Mouse (Mus musculus) neural tube, embryonic 11.5 days (tissue): Measurements from ENCODE around the gene Oscp1. TPM values are rescaled to one million over a fixed set of nuclear protein-coding genes. Genes with fewer than 3 reads are reported as not detected.

Source experiments
- ATAC-seq: fragments of 200-750 bp; cut with Nextera tagmentation; 2 replicates; pipeline ENCODE4 v1.8.0; 2017; ENCODE audit warnings: moderate number of reproducible peaks, mild to moderate bottlenecking, moderate TSS enrichment, moderate library complexity; ENCODE audit not compliant: insufficient read depth, low FRiP score, low TSS enrichment
- DNase-seq: peaks from one replicate; pipeline ENCODE4 v3.0.0-alpha.2; 2015; ENCODE audit warnings: low spot score
- H3K27ac ChIP-seq: fragments of 300-500 bp; sonication (generic); 2 replicates; pipeline ENCODE4 v1.5.1; 2014; ENCODE audit warnings: low read depth, mild to moderate bottlenecking, low read length
- H3K27me3 ChIP-seq: fragments of 300-500 bp; sonication (generic); 2 replicates; pipeline ENCODE4 v1.6.1; 2014; ENCODE audit warnings: mild to moderate bottlenecking, low read length, mixed read lengths; ENCODE audit not compliant: control insufficient read depth, insufficient read depth
- H3K36me3 ChIP-seq: fragments of 300-500 bp; sonication (generic); 2 replicates; pipeline ENCODE4 v1.6.1; 2014; ENCODE audit warnings: mild to moderate bottlenecking, low read length, moderate library complexity, mixed read lengths; ENCODE audit not compliant: control insufficient read depth, insufficient read depth
- H3K4me1 ChIP-seq: fragments of 300-500 bp; sonication (generic); 2 replicates; pipeline ENCODE4 v1.6.1; 2014; ENCODE audit warnings: low read length, mixed read lengths; ENCODE audit not compliant: control insufficient read depth, insufficient read depth
- H3K4me2 ChIP-seq: fragments of 300-500 bp; sonication (generic); 2 replicates; pipeline ENCODE4 v1.6.1; 2014; ENCODE audit warnings: low read depth, mild to moderate bottlenecking, moderate library complexity
- H3K4me3 ChIP-seq: fragments of 300-500 bp; sonication (generic); 2 replicates; pipeline ENCODE4 v1.5.1; 2014; ENCODE audit warnings: low read depth, low read length
- H3K9ac ChIP-seq: fragments of 300-500 bp; sonication (generic); 2 replicates; pipeline ENCODE4 v1.6.1; 2014; ENCODE audit warnings: mild to moderate bottlenecking, low read length
- H3K9me3 ChIP-seq: fragments of 300-500 bp; sonication (generic); 2 replicates; pipeline ENCODE4 v1.6.1; 2016; ENCODE audit warnings: low read length; ENCODE audit not compliant: control insufficient read depth
- WGBS: fragments of 180-500 bp; shearing (Covaris S2); extraction: QIAGEN DNeasy Blood & Tissue Kit; methylation state at CpG from one replicate; pipeline ENCODE4 v1.1.7; 2014; 5-methylcytosine and 5-hydroxymethylcytosine counted together
- polyA plus RNA-seq: library from polyadenylated mRNA; unstranded; fragments of >200 nt; fragmentation: Nextera tagmentation; extraction: Ambion mirVana; gene quantifications from 2 replicates; pipeline ENCODE4 v1.2.1, GENCODE M21; 2014

Gene Oscp1
- polyA plus RNA-seq, 1 experiment from 2014 or later, result 21.4 TPM

GRCm38 (mm10) chr4:126035413-126035812 lies 23.0 kb upstream of the Oscp1 start:
- Histone ChIP-seq H3K9ac (no peak overlapping the region), H3K27ac (no peak overlapping the region), H3K9me3 (no peaks in the 10 kb centered on the region), H3K4me2 (no peak overlapping the region), H3K27me3 (no peaks in the 10 kb centered on the region), H3K36me3 (no peaks in the 10 kb centered on the region), H3K4me3 (no peak overlapping the region), H3K4me1 (no peaks in the 10 kb centered on the region)
- ATAC-seq (no peak), DNase-seq (no peak)
- 82% methylated on average over 5 of the region's 5 CpGs for WGBS

- Histone ChIP-seq H3K27me3 (no peaks in the 10 kb centered on the region), H3K4me1 (no peaks in the 10 kb centered on the region; the same call in none of the 2 replicates), H3K9ac (peak within 1 kb of the TSS; percentile 84), H3K9me3 (no peaks in the 10 kb centered on the region), H3K4me2 (peak within 1 kb of the TSS; percentile 82), H3K4me3 (peak within 1 kb of the TSS; percentile 88), H3K36me3 (peaks cover 3% of the 10 kb centered on the region), H3K27ac (peak within 1 kb of the TSS; percentile 64; the same call in 1 of the 2 replicates)
- DNase-seq (peak; percentile 90), ATAC-seq (peak; percentile 88)
- under 1% methylated on average over 56 of the region's 56 CpGs for WGBS
Measured at GRCm38 (mm10) chr4:126046851-126047585, 11.3 kb upstream of the Oscp1 start, which contains the start of gene Mrps15. Mrps15 (plus strand) TSS chr4:126046925.

- WGBS, result 92% methylated on average over 7 of the region's 7 CpGs
- Histone ChIP-seq H3K9ac (no peak overlapping the region), H3K4me2 (no peak overlapping the region), H3K4me1 (no peaks in the 10 kb centered on the region; the same call in none of the 2 replicates), H3K27ac (no peak overlapping the region), H3K36me3 (peaks cover 3% of the 10 kb centered on the region), H3K27me3 (no peaks in the 10 kb centered on the region), H3K9me3 (no peaks in the 10 kb centered on the region), H3K4me3 (no peak overlapping the region)
- DNase-seq, result no peak
- ATAC-seq, result no peak
Measured at GRCm38 (mm10) chr4:126051617-126052016, 6.7 kb upstream of the Oscp1 start.

- 0 out of 2 replicates have a peak overlapping the region, but pooled peaks have one; percentile 53 for H3K27ac ChIP-seq
- H3K27me3 ChIP-seq, result no peaks in the 10 kb centered on the region
- WGBS, result 18% methylated on average over 19 of the region's 19 CpGs
- H3K4me3 ChIP-seq, result peak overlapping the region; percentile 63
- peak overlapping the region; percentile 69 for H3K9ac ChIP-seq
- H3K4me1 ChIP-seq, result peaks cover 10% of the 10 kb centered on the region; the same call in 1 of the 2 replicates
- ATAC-seq (no peak), DNase-seq (no peak)
- H3K36me3 ChIP-seq, result no peaks in the 10 kb centered on the region; the same call in 1 of the 2 replicates
- no peaks in the 10 kb centered on the region for H3K9me3 ChIP-seq
- H3K4me2 ChIP-seq, result peak overlapping the region; percentile 83
Measured at GRCm38 (mm10) chr4:126057207-126058133, 895 bp upstream of the Oscp1 start.

- WGBS, result 43% methylated on average over 9 of the region's 9 CpGs
- H3K4me1 ChIP-seq, result peaks cover 10% of the 10 kb centered on the region; the same call in 1 of the 2 replicates
- no peak for DNase-seq
- H3K27ac ChIP-seq, result no peak overlapping the region
- peak overlapping the region; percentile 50 for H3K9ac ChIP-seq
- ATAC-seq, result no peak
- H3K36me3 ChIP-seq, result no peaks in the 10 kb centered on the region
- no peaks in the 10 kb centered on the region for H3K9me3 ChIP-seq
- peak overlapping the region; percentile 63 for H3K4me3 ChIP-seq
- H3K27me3 ChIP-seq, result no peaks in the 10 kb centered on the region
- peak overlapping the region; percentile 83 for H3K4me2 ChIP-seq
Measured at GRCm38 (mm10) chr4:126058997-126059362, 615 bp downstream of the Oscp1 start.

- 32% methylated on average over 1 of the region's 1 CpGs for WGBS
- Histone ChIP-seq H3K4me2 (no peak overlapping the region), H3K27me3 (no peaks in the 10 kb centered on the region), H3K36me3 (no peaks in the 10 kb centered on the region), H3K4me1 (0 out of 2 replicates have a peak, but pooled peaks cover 7% of the 10 kb centered on the region), H3K4me3 (no peak overlapping the region), H3K9ac (no peak overlapping the region), H3K27ac (no peak overlapping the region), H3K9me3 (no peaks in the 10 kb centered on the region)
- DNase-seq, result no peak
- no peak for ATAC-seq
Measured at GRCm38 (mm10) chr4:126062856-126063255, 4.5 kb downstream of the Oscp1 start.

- Histone ChIP-seq H3K9me3 (no peaks in the 10 kb centered on the region), H3K4me1 (no peaks in the 10 kb centered on the region), H3K36me3 (no peaks in the 10 kb centered on the region), H3K4me2 (no peak overlapping the region), H3K9ac (no peak overlapping the region), H3K27ac (no peak overlapping the region), H3K27me3 (no peaks in the 10 kb centered on the region), H3K4me3 (no peak overlapping the region)
- DNase-seq (no peak), ATAC-seq (no peak)
- 86% methylated on average over 7 of the region's 7 CpGs for WGBS
Measured at GRCm38 (mm10) chr4:126065241-126065640, 6.9 kb downstream of the Oscp1 start.

- no peak for ATAC-seq
- no peak for DNase-seq
Measured at GRCm38 (mm10) chr4:126067401-126068077, 9.2 kb downstream of the Oscp1 start.

More at GRCm38 (mm10) chr4:126067401-126068077, 9.2 kb downstream of the Oscp1 start:
- H3K36me3 ChIP-seq, result no peaks in the 10 kb centered on the region
- H3K9me3 ChIP-seq, result no peaks in the 10 kb centered on the region
- H3K9ac ChIP-seq, result no peak overlapping the region
- no peaks in the 10 kb centered on the region for H3K4me1 ChIP-seq
- no peak overlapping the region for H3K27ac ChIP-seq
- no peak overlapping the region for H3K4me2 ChIP-seq
- H3K4me3 ChIP-seq, result no peak overlapping the region
- no peaks in the 10 kb centered on the region for H3K27me3 ChIP-seq
- 80% methylated on average over 15 of the region's 15 CpGs for WGBS
